Mouse (Mus musculus): ENCODE results near the gene A730009L09Rik. TPM values are rescaled to one million over a fixed set of nuclear protein-coding genes. Genes with fewer than 3 reads are reported as not detected.

Gene A730009L09Rik
- polyA plus RNA-seq, 1 experiment = not detected

- Histone ChIP-seq H3K4me1 (ENCODE audit: control insufficient read depth, insufficient read depth, insufficient read length, low read length) (no peaks in the 10 kb centered on the region), H3K27me3 (ENCODE audit: control insufficient read depth, insufficient read depth, low read length) (no peaks in the 10 kb centered on the region), H3K27ac (ENCODE audit: insufficient read depth, low read depth, low read length) (no peak overlapping the region), H3K4me3 (ENCODE audit: low read depth, low read length) (no peak overlapping the region), H3K36me3 (ENCODE audit: control insufficient read depth, insufficient read depth, low read length) (no peaks in the 10 kb centered on the region)
- WGBS = 62% methylated on average over 1 of the region's 1 CpGs
- TF ChIP-seq CTCF (IDR thresholded peaks at IDR 0.05; ENCODE audit: extremely low read depth, insufficient read length, insufficient replicate concordance, low read depth, low read length) (no peak), POLR2A (IDR thresholded peaks at IDR 0.05; ENCODE audit: low read depth, low read length) (no peak)
Measured at GRCm38 (mm10) chr16:84477528-84477927, 37.4 kb upstream of the A730009L09Rik start.

DNA sequence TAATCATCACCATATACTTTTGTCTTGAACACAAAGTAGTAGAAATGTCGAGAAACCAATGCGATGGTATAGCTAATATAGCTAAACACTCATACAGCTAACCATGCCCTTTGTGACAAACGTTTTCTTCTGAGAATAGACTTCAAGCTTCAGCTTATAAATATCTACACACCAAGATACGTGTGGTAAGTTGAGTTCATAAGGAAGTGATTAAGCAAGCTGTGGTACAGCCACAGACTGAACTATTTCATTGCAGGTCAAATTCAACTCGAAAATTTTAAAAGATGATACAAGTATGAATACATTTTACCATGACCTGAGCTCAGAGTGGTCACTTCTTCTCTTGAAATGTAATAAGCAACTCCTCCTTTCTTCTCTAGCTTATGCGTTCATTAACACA lies 37.0 kb upstream of the A730009L09Rik start:
- 67% methylated on average over 6 of the region's 6 CpGs for WGBS
- H3K27ac ChIP-seq (ENCODE audit: insufficient read depth, low read depth, low read length) = no peak overlapping the region
- TF ChIP-seq CTCF (IDR thresholded peaks at IDR 0.05; ENCODE audit: extremely low read depth, insufficient read length, insufficient replicate concordance, low read depth, low read length) (no peak), POLR2A (IDR thresholded peaks at IDR 0.05; ENCODE audit: low read depth, low read length) (no peak)
- no peaks in the 10 kb centered on the region for H3K36me3 ChIP-seq (ENCODE audit: control insufficient read depth, insufficient read depth, low read length)
- H3K27me3 ChIP-seq (ENCODE audit: control insufficient read depth, insufficient read depth, low read length) = no peaks in the 10 kb centered on the region
- no peaks in the 10 kb centered on the region for H3K4me1 ChIP-seq (ENCODE audit: control insufficient read depth, insufficient read depth, insufficient read length, low read length)
- no peak overlapping the region for H3K4me3 ChIP-seq (ENCODE audit: low read depth, low read length)

DNA sequence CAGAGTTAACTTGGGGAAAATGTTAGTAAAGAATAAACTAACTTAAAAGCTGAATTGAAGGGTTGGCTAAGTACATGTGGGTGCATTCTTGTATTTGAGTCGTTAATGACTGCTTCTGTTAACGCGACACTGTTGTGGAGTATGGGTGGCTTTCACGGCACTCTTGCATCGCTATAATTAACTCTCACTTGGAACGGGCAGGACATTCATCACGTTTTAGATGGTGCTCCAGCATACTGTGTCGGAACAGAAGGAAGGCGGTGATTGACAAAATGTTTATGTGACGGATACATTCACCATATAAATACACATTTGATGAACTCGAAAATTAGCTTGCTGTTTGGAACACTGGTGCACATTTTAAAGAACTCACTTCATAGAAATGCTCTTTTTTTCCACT lies 29.0 kb upstream of the A730009L09Rik start:
- WGBS = 82% methylated on average over 11 of the region's 11 CpGs
- Histone ChIP-seq H3K36me3 (ENCODE audit: control insufficient read depth, insufficient read depth, low read length) (no peaks in the 10 kb centered on the region), H3K4me1 (ENCODE audit: control insufficient read depth, insufficient read depth, insufficient read length, low read length) (no peaks in the 10 kb centered on the region), H3K27ac (ENCODE audit: insufficient read depth, low read depth, low read length) (no peak overlapping the region), H3K4me3 (ENCODE audit: low read depth, low read length) (no peak overlapping the region), H3K27me3 (ENCODE audit: control insufficient read depth, insufficient read depth, low read length) (no peaks in the 10 kb centered on the region)
- TF ChIP-seq CTCF (IDR thresholded peaks at IDR 0.05; ENCODE audit: extremely low read depth, insufficient read length, insufficient replicate concordance, low read depth, low read length) (no peak), POLR2A (IDR thresholded peaks at IDR 0.05; ENCODE audit: low read depth, low read length) (no peak)

DNA sequence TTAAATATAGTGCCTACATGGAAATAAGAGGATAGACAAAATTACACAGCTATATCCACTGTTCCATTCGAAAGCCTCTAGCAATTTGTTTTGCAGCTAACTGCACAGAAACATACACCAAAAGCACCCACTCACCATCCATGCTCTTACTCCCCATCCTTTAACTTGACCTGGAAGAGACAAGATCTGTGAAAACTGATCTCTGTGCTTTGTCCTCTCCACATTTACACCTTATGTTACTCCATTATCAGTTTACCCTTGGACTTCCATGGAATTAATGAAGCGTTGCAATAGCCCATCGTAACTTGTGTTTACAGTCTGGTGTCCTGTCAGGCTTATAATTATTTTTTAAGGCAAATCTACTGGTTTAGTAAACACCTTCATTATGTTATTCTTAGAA lies 20.1 kb upstream of the A730009L09Rik start:
- H3K4me1 ChIP-seq (ENCODE audit: control insufficient read depth, insufficient read depth, insufficient read length, low read length) = no peaks in the 10 kb centered on the region
- TF ChIP-seq CTCF (IDR thresholded peaks at IDR 0.05; ENCODE audit: extremely low read depth, insufficient read length, insufficient replicate concordance, low read depth, low read length) (no peak), POLR2A (IDR thresholded peaks at IDR 0.05; ENCODE audit: low read depth, low read length) (no peak)
- H3K4me3 ChIP-seq (ENCODE audit: low read depth, low read length) = no peak overlapping the region
- no peaks in the 10 kb centered on the region for H3K36me3 ChIP-seq (ENCODE audit: control insufficient read depth, insufficient read depth, low read length)
- H3K27ac ChIP-seq (ENCODE audit: insufficient read depth, low read depth, low read length) = no peak overlapping the region
- WGBS = 65% methylated on average over 3 of the region's 3 CpGs
- H3K27me3 ChIP-seq (ENCODE audit: control insufficient read depth, insufficient read depth, low read length) = no peaks in the 10 kb centered on the region

- WGBS = 23% methylated on average over 2 of the region's 2 CpGs
- Histone ChIP-seq H3K36me3 (ENCODE audit: control insufficient read depth, insufficient read depth, low read length) (no peaks in the 10 kb centered on the region), H3K4me3 (ENCODE audit: low read depth, low read length) (no peak overlapping the region), H3K27ac (ENCODE audit: insufficient read depth, low read depth, low read length) (no peak overlapping the region), H3K27me3 (ENCODE audit: control insufficient read depth, insufficient read depth, low read length) (no peaks in the 10 kb centered on the region), H3K4me1 (ENCODE audit: control insufficient read depth, insufficient read depth, insufficient read length, low read length) (no peaks in the 10 kb centered on the region)
- TF ChIP-seq CTCF (IDR thresholded peaks at IDR 0.05; ENCODE audit: extremely low read depth, insufficient read length, insufficient replicate concordance, low read depth, low read length) (no peak), POLR2A (IDR thresholded peaks at IDR 0.05; ENCODE audit: low read depth, low read length) (no peak)
Measured at GRCm38 (mm10) chr16:84495438-84495837, 19.5 kb upstream of the A730009L09Rik start.

GRCm38 (mm10) chr16:84507681-84508080 lies 7.2 kb upstream of the A730009L09Rik start:
- no peak overlapping the region for H3K4me3 ChIP-seq (ENCODE audit: low read depth, low read length)
- no peaks in the 10 kb centered on the region for H3K36me3 ChIP-seq (ENCODE audit: control insufficient read depth, insufficient read depth, low read length)
- H3K27me3 ChIP-seq (ENCODE audit: control insufficient read depth, insufficient read depth, low read length) = no peaks in the 10 kb centered on the region
- no peaks in the 10 kb centered on the region for H3K4me1 ChIP-seq (ENCODE audit: control insufficient read depth, insufficient read depth, insufficient read length, low read length)
- TF ChIP-seq POLR2A (IDR thresholded peaks at IDR 0.05; ENCODE audit: low read depth, low read length) (no peak), CTCF (IDR thresholded peaks at IDR 0.05; ENCODE audit: extremely low read depth, insufficient read length, insufficient replicate concordance, low read depth, low read length) (no peak)
- H3K27ac ChIP-seq (ENCODE audit: insufficient read depth, low read depth, low read length) = no peak overlapping the region
- WGBS = 67% methylated on average over 4 of the region's 4 CpGs

DNA sequence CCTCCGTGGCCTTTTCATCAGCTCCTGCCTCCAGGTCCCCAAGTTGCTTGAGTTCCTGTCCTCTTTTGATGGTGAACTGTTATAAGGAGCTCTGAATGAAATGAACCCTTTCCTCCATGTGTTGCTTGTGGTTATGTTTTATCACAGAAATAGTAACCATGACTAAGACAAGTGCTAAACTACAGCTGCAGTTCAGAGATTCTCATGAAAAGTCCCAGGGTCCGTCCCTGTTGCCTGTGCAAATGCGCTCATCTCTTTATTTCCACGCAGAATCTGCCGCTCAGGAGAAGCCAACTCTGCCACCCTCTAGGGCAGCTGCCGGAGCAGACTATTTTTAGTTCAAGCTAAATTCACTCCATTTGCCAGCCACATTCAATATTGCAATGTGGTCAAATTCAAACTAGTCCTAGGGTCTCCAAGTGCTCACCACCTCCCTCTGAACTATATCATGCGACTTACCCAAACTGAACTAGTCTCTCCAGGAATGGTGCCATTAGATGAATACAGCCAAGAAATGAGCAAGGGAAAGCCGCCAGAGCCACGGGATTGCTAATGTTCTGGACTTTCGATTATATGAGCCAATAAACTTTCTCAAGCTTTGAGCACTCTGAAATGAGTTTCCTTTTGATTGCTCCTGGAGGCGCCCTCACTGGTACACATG lies 7.2 kb downstream of the A730009L09Rik start:
- Histone ChIP-seq H3K27ac (ENCODE audit: insufficient read depth, low read depth, low read length) (no peak overlapping the region), H3K4me3 (ENCODE audit: low read depth, low read length) (no peak overlapping the region), H3K4me1 (ENCODE audit: control insufficient read depth, insufficient read depth, insufficient read length, low read length) (no peaks in the 10 kb centered on the region), H3K27me3 (ENCODE audit: control insufficient read depth, insufficient read depth, low read length) (no peaks in the 10 kb centered on the region), H3K36me3 (ENCODE audit: control insufficient read depth, insufficient read depth, low read length) (no peaks in the 10 kb centered on the region)
- 88% methylated on average over 11 of the region's 11 CpGs for WGBS
- no peak for TF ChIP-seq CTCF (IDR thresholded peaks at IDR 0.05; ENCODE audit: extremely low read depth, insufficient read length, insufficient replicate concordance, low read depth, low read length)
- TF ChIP-seq POLR2A (IDR thresholded peaks at IDR 0.05; ENCODE audit: low read depth, low read length) = no peak
